Mouse (Mus musculus) 3134 (cell line): ENCODE measurements around the gene Socs7.
A peak's percentile ranks its signal among the peaks of the same experiment; 100 is the strongest.

Experiments used
- DNase-seq: peaks from one replicate; pipeline ENCODE4 v3.0.0-alpha.2; 2011; ENCODE audit warnings: low spot score; ENCODE audit not compliant: insufficient read length; ENCODE audit errors: extremely low read depth

Gene Socs7

DNA sequence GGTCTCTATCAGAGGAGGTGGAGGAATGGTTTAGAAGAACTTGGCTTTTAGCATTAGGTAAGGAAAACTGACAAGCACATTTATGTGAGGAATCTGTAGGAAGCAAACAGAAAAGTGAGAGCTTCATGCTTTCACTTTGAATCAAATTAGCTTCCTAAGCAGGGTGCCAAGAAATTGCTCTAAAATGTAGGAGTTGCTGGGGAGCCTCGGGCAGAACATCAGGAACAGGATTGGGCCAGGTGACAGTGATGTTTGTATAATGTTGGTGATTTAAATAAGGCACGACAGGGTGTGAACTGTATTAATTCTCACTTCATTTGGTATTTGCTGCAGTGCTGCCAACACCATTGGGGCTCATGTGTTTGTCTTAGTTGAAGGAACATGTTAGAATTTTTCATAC is 21.4 kb downstream of the Socs7 start:
- no peak for DNase-seq

GRCm38 (mm10) chr11:97387811-97388210 is 25.5 kb downstream of the Socs7 start:
- DNase-seq, result no peak

- no peak for DNase-seq
Observed at GRCm38 (mm10) chr11:97389127-97389526, 26.8 kb downstream of the Socs7 start.

GRCm38 (mm10) chr11:97393658-97394057 is 31.3 kb downstream of the Socs7 start:
- DNase-seq, result no peak

- no peak for DNase-seq
Observed at GRCm38 (mm10) chr11:97394146-97394545, 31.8 kb downstream of the Socs7 start.

DNA sequence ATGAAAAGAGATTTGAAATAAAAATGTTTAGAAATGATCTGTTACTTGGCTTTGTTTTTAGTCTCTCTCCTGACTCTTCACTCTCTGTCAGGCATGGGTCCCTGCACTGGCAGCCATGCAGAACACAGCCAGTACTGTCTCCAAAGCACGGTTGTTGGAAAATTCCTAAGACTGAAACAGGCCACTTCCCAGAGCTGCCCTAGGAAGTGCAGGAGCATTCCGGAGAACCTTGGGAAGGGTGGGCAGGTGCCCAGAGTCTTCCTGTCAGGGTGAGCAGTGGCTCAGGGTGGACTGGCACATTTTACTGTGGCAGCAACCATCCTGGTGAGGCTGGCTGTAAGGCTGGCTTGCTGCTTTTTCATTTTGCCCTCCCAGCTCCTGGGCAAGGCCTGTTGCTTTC is 36.2 kb downstream of the Socs7 start:
- DNase-seq, result no peak

GRCm38 (mm10) chr11:97399958-97400710 is 37.8 kb downstream of the Socs7 start:
- DNase-seq, result peak; percentile 85

DNA sequence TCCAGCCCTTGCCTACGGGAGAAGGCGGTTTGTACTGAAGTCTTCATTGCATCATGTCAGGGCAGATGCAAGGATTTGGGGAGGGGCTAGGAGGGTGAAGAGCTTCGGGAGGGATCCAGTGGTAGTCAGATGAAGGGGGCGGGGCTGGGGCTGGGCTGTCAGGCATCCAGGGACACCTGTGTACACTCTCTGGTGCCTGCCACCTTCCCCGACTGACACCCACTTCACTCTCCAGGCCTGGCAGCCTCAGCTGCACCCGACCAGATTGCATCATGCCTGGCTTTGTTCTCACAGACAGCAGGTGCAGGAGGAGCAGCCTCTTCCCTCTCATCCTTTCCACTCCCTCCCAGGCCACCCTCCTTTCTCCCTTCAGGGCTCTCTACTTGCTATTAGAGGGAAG is 38.7 kb downstream of the Socs7 start:
- peak; percentile 56 for DNase-seq

DNA sequence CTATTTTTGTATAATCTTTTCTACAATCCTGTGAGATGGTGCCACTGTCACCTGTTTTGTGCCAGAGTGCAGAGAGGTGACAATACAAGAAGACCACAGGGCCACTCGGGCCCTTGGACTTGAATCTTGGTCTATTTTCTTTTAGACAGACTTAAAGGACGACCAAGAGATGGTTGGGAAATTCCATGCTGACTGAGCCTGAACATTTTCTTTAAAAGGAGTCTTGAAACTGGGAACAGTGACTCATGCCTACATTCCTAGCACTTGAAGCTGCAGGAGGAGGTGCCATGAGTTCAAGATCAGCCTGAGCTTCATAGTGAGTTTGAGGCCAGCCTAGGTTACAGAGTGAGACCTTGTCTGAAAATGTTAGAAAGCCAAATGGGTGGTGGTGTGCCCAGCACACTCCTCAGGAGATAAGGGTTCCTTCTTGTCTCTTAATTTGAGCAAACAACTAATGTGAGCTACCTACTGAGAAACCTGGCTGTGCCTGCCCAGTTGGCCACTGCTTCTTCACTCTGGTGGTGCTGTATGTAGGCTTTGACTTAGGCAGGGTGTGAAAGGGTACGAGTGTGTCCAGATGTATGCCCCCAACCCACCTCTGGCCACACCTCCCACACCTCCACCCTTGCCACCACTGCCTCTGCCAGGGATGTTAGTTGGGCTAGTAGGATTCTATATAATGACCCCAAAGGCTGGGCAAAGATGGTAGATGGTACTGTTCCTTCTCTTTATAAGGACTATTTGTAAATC is 39.5 kb downstream of the Socs7 start:
- DNase-seq, result no peak

DNA sequence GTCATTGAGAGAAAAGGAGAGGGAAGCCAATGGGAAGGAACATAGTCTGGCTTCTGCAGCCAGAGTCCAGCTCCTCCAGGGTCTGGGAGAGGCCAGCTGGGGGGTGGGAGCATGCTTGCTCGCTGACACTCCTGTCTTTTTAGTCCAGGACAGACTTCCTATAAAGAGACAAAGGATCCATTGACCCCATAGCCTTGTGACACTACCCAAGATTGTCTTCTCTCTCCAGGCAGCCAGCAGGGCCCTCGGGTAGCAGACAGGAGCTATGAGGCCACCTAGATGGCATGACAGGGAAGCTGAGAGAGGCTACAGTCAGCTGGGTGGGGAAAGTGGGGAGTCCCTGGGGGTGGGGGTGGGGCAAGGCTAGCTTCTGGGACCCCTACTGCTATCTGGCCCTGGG is 40.4 kb downstream of the Socs7 start:
- DNase-seq, result no peak

DNA sequence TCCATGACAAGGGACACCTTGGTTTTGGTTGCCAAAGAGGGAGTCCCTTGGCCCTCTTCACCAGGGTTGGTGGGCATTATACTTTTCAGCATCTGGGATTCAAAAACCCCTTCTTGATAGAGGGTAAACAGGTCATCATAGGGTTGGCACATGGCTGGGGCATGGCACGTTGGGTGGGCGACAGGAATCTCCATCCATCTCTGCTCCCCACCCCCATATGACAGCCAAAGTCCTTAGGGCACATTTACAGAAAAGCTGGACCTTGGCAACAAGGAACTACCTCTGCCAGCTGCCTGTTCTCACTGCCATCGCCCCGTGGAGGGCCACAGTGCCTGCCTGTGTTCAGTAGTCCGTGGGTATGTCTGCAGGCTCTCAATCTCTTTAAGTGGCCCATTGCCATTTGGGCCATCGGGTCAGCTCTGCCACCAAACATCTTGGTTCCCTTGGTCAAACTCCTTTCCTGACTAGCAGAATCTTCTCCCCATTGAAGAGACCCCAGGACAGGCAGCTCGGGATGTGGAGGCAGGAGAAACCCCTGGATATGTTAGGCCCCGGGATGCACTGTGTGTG is 41.3 kb downstream of the Socs7 start:
- DNase-seq, result no peak

DNA sequence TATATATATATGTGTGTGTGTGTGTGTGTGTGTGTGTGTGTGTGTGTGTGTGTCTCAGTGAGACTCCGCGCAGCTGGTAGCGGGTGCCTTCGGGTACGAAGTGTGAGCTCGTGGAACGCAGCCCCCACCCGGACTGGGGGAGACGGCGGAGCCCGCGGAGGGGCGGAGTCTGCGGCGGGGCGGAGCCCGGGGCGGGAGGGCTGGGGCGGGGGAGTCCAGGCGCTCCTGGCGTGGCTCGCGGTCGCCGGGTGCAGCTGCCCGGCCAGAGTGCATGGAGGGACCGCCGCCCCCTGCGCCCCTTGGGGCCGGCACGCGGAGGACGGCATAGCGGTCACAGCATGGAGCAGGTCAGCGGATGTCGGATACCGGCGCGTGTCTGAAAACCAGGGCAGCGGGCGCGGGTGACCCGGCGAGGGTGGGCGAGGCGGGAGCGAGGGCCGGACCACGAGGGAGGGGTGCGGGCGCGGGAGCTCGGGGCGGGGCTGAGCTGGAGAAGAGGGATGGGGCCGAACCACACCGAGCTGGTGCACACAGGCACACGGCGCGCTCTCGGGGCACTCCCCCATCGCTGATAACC is 41.9 kb downstream of the Socs7 start:
- no peak for DNase-seq

GRCm38 (mm10) chr11:97404761-97405190 is 42.4 kb downstream of the Socs7 start:
- no peak for DNase-seq

DNA sequence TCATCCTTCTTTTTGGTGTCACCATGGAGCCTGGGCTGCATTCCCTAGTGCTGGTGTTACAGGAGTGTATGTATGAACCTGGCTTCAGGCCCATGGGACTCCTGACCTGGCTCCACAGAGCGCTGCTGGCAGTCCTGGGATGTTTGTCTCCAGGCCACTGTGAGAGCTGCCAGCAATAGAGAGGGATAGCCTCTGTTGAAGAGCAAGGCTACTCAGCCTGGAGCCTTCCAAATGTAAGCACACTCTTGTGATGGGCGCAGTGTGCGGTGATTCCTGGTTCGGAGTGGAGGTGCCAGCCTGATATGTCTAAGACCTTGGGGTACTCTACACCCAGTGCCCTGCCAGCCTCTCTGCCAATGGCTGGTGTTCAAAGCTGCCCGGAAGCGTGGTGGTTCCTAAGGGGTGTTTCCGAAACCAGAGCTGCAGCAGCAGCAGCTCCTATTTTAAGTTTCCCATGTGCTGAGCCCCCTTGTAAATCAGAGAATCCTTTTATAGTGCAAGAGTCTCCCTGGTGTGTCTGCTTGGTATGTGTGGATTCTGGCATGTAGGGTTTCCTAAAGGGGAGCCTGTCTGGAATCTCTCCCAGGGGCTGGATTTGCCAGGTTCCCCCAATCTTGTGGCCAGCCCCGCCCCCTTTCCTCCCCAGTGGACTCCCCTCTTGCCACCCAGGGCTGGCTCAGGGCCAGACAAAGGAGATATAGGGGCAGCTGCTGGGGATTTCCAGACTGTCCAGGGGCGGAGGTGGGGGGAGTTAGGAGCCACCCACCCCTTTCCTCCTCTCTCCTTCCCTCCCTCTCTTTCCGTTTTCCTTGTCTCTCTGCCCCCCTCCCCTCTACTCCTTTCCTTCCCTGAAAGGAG is 44.0 kb downstream of the Socs7 start:
- no peak for DNase-seq

DNA sequence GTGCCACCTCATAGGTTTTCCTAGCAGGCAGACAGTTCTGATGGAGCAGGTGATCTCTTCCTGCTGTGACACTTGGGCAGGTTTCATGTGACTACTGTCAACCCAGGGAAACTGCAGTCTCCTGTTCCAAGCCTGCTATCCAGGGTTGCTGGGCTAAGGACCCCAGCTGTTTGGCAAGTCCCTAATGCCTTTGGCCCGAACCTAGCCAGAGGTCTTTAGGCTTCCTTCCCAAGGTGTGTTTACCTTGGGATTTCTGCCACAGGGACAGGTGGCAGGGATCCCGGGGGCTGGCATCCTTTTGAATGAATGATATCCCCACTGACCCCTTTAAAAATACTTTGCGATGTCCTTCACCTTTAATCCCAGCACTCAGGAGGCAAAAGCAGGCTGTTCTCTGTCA is 45.1 kb downstream of the Socs7 start:
- no peak for DNase-seq

GRCm38 (mm10) chr11:97408171-97408570 is 45.8 kb downstream of the Socs7 start:
- no peak for DNase-seq

GRCm38 (mm10) chr11:97410958-97411357 is 48.6 kb downstream of the Socs7 start:
- no peak for DNase-seq

DNA sequence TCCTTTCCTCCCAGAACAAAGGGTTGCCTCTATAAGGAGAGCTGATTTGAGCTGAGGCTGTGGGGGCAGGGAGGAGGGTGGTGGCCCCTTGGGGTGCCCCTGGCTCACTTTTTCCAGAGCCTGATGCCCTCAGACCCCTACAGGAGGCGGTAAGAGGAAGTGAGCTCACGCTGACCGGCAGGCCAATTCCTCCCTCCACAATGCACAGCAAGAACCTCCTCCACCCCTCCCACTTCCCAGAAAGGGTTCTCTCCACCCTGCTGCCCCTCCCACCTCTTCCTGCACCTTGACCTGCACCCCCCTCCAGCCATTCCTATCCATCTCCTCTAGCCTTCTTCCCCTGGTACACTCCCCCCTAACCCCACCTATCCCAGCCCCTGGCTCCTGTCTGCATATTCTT is 49.8 kb downstream of the Socs7 start:
- peak; percentile 40 for DNase-seq

GRCm38 (mm10) chr11:97412808-97413347 is 50.5 kb downstream of the Socs7 start:
- DNase-seq, result no peak

DNA sequence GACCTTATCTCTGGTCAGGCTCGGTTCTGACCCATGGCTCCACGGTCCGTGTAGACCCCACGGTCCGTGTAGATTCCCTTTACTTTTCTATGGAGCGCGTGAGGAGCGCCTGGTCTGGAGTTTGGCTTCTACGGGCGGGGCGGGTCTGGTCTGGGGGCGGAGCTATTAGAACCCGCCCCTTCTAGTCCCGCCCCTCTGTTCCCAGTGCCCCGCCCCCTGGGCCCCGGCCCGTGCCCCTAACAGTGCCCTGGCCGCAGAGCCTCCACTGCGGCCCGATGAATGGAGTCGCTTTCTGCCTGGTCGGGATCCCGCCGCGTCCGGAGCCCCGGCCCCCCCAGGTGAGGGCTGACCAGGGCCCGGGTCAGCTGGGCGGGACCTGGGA is 53.0 kb downstream of the Socs7 start, which contains the start of gene Arhgap23:
Gene Arhgap23, plus strand, starts transcription at position 204 of the 382 bp plus-strand sequence.
- peak; percentile 86 for DNase-seq
